Comparison of ENCODE assay signal across 12 mouse cellular contexts in genomic region chr13:112063409-112064111, GRCm38 (mm10).
DNase-seq lines count a peak whose midpoint lies in the region; ATAC-seq lines count a peak whose summit lies in the region.
"Had no signal": no experiment of that assay in that cellular context is flagged by ENCODE, and none has a peak within 500 bp of the region (broad histone marks: within the 10 kb centered on the region; RNA-seq: fewer than 3 reads in every experiment).

No protein-coding gene starts in this region.

- no peaks in the 10 kb centered on the region for H3K36me3 ChIP-seq in limb, embryonic 11.5 days (ENCODE audit: control insufficient read depth, insufficient read depth, low read length)
- no peaks in the 10 kb centered on the region for H3K36me3 ChIP-seq in limb, embryonic 10.5 days
- no peaks in the 10 kb centered on the region for H3K36me3 ChIP-seq in limb, embryonic 15.5 days
- H3K36me3 ChIP-seq in liver, embryonic 12.5 days = no peaks in the 10 kb centered on the region
- no peaks in the 10 kb centered on the region for H3K36me3 ChIP-seq in hindbrain, embryonic 14.5 days (replicated peaks; ENCODE audit: control insufficient read depth, insufficient read depth)
- H3K36me3 ChIP-seq: liver, embryonic 13.5 days had no signal

- no peak for ATAC-seq in limb, embryonic 11.5 days (ENCODE audit: insufficient number of reproducible peaks, low FRiP score, low TSS enrichment, low read depth)
- ATAC-seq in limb, embryonic 15.5 days (ENCODE audit: insufficient number of reproducible peaks, low FRiP score, low TSS enrichment, low read depth) = peak; percentile 60
- ATAC-seq in liver, embryonic 12.5 days = no peak
- no peak for ATAC-seq in hindbrain, embryonic 14.5 days (ENCODE audit: low FRiP score)

- no peaks in the 10 kb centered on the region for H3K27me3 ChIP-seq in limb, embryonic 11.5 days (ENCODE audit: control insufficient read depth, insufficient read depth, low read length)
- no peaks in the 10 kb centered on the region for H3K27me3 ChIP-seq in limb, embryonic 10.5 days (ENCODE audit: low read depth, poor library complexity, severe bottlenecking)
- no peaks in the 10 kb centered on the region for H3K27me3 ChIP-seq in limb, embryonic 15.5 days
- H3K27me3 ChIP-seq in liver, embryonic 12.5 days (replicated peaks) = peaks cover 46% of the 10 kb centered on the region
- no peaks in the 10 kb centered on the region for H3K27me3 ChIP-seq in hindbrain, embryonic 14.5 days (ENCODE audit: control insufficient read depth, insufficient read depth, low read length)

- WGBS in limb, embryonic 11.5 days = 46% methylated on average over 11 of the region's 11 CpGs
- WGBS in limb, embryonic 10.5 days = 59% methylated on average over 11 of the region's 11 CpGs
- 20% methylated on average over 11 of the region's 11 CpGs for whole genome bisulfite sequencing in limb, embryonic 15.5 days
- WGBS in liver, embryonic 12.5 days (ENCODE audit: insufficient replicate concordance) = 21% methylated on average over 11 of the region's 11 CpGs
- 75% methylated on average over 11 of the region's 11 CpGs for WGBS in hindbrain, embryonic 14.5 days

- H3K9me3 ChIP-seq in limb, embryonic 11.5 days (ENCODE audit: control insufficient read depth, low read length) = no peaks in the 10 kb centered on the region
- H3K9me3 ChIP-seq in limb, embryonic 10.5 days (replicated peaks) = no peaks in the 10 kb centered on the region
- no peaks in the 10 kb centered on the region for H3K9me3 ChIP-seq in limb, embryonic 15.5 days
- H3K9me3 ChIP-seq in liver, embryonic 12.5 days (replicated peaks) = no peaks in the 10 kb centered on the region
- H3K9me3 ChIP-seq in hindbrain, embryonic 14.5 days (ENCODE audit: control insufficient read depth, low read length) = no peaks in the 10 kb centered on the region
- H3K9me3 ChIP-seq: liver, embryonic 13.5 days had no signal

- no peaks in the 10 kb centered on the region; the same call in 1 of the 2 replicates for H3K4me1 ChIP-seq in limb, embryonic 11.5 days (ENCODE audit: control insufficient read depth, insufficient read depth, low read length)
- peaks cover 34% of the 10 kb centered on the region for H3K4me1 ChIP-seq in limb, embryonic 10.5 days
- peaks cover 30% of the 10 kb centered on the region for H3K4me1 ChIP-seq in limb, embryonic 15.5 days
- H3K4me1 ChIP-seq in liver, embryonic 12.5 days = peaks cover 15% of the 10 kb centered on the region
- no peaks in the 10 kb centered on the region for H3K4me1 ChIP-seq in hindbrain, embryonic 14.5 days (replicated peaks; ENCODE audit: control insufficient read depth, insufficient read depth, low read length)

- H3K4me2 ChIP-seq in limb, embryonic 11.5 days (ENCODE audit: low read depth, severe bottlenecking) = no peak overlapping the region
- H3K4me2 ChIP-seq in limb, embryonic 15.5 days = no peak overlapping the region
- H3K4me2 ChIP-seq in liver, embryonic 12.5 days = no peak overlapping the region
- no peak overlapping the region for H3K4me2 ChIP-seq in hindbrain, embryonic 14.5 days (replicated peaks)
- H3K4me2 ChIP-seq: liver, embryonic 13.5 days had no signal

- H3K9ac ChIP-seq in limb, embryonic 11.5 days (ENCODE audit: low read length) = no peak overlapping the region
- no peak overlapping the region for H3K9ac ChIP-seq in limb, embryonic 15.5 days
- H3K9ac ChIP-seq in liver, embryonic 12.5 days = no peak overlapping the region
- no peak overlapping the region for H3K9ac ChIP-seq in hindbrain, embryonic 14.5 days
- H3K9ac ChIP-seq: liver, embryonic 13.5 days had no signal

- H3K27ac ChIP-seq in limb, embryonic 11.5 days (replicated peaks; ENCODE audit: low read depth, low read length) = no peak overlapping the region
- H3K27ac ChIP-seq in limb, embryonic 10.5 days = no peak overlapping the region
- H3K27ac ChIP-seq in limb, embryonic 15.5 days = 0 out of 2 replicates have a peak overlapping the region, but pooled peaks have one; percentile 7
- H3K27ac ChIP-seq in liver, embryonic 12.5 days = no peak overlapping the region
- H3K27ac ChIP-seq in hindbrain, embryonic 14.5 days = no peak overlapping the region
- H3K27ac ChIP-seq: liver, embryonic 13.5 days had no signal

- peak; percentile 38 for DNase-seq in limb, embryonic 11.5 days (ENCODE audit: low spot score)
- no peak for DNase-seq in limb, embryonic 10.5 days (ENCODE audit: low spot score)
- DNase-seq in embryo, embryonic 10.5 days (ENCODE audit: low spot score) = peak; percentile 51
- peak; percentile 38 for DNase-seq in thymus, postnatal 4 days
- no peak for DNase-seq in hindbrain, embryonic 14.5 days (ENCODE audit: low spot score)
- DNase-seq in spleen, adult 12 weeks (ENCODE audit: low spot score) = no peak
- DNase-seq: heart, postnatal 36 days; kidney, postnatal 36 days; liver, embryonic 13.5 days; right cerebral cortex, adult 18-20 months had no signal

- no peak overlapping the region for H3K4me3 ChIP-seq in limb, embryonic 11.5 days (ENCODE audit: low read depth, low read length)
- no peak overlapping the region for H3K4me3 ChIP-seq in limb, embryonic 10.5 days
- H3K4me3 ChIP-seq in limb, embryonic 15.5 days = no peak overlapping the region
- H3K4me3 ChIP-seq in liver, embryonic 12.5 days = no peak overlapping the region
- H3K4me3 ChIP-seq in hindbrain, embryonic 14.5 days (replicated peaks; ENCODE audit: low read length) = no peak overlapping the region
- H3K4me3 ChIP-seq: liver, embryonic 13.5 days had no signal

Comparison
In these comparisons a context has a peak if more than half of its experiments do, and no peak if none do; other contexts are left out.
1. DNase-seq: peak in limb, embryonic 11.5 days (single experiment), embryo, embryonic 10.5 days (single experiment) and thymus, postnatal 4 days (single experiment); none in limb, embryonic 10.5 days (single experiment), hindbrain, embryonic 14.5 days (single experiment) and spleen, adult 12 weeks (single experiment).